Mouse (Mus musculus) WW6 (cell line): Measurements from ENCODE around the gene Angptl4.
A peak's percentile ranks its signal among the peaks of the same experiment; 100 is the strongest.
"Not testable (repeated sequence)": the region's sequence is repeated elsewhere in the genome, so short reads cannot be mapped to it uniquely, and the experiment has no call there.

Experiments used
- DNase-seq: peaks from one replicate; pipeline ENCODE4 v3.0.0-alpha.2; 2013; ENCODE audit warnings: low read depth, low spot score

Angptl4 gene

GRCm38 (mm10) chr17:33756108-33756790, 25.4 kb downstream of the Angptl4 start:
- no peak for DNase-seq

GRCm38 (mm10) chr17:33755418-33756107, 26.1 kb downstream of the Angptl4 start:
- no peak for DNase-seq

GRCm38 (mm10) chr17:33754656-33755055, 27.0 kb downstream of the Angptl4 start:
- peak; percentile 22 for DNase-seq

- DNase-seq = no peak
Measured at GRCm38 (mm10) chr17:33752297-33752696, 29.3 kb downstream of the Angptl4 start.

GRCm38 (mm10) chr17:33751181-33751580, 30.4 kb downstream of the Angptl4 start:
- DNase-seq = no peak

- no peak for DNase-seq
Measured at GRCm38 (mm10) chr17:33749451-33749850, 32.2 kb downstream of the Angptl4 start.

- DNase-seq = no peak
Measured at GRCm38 (mm10) chr17:33746011-33746410, 35.6 kb downstream of the Angptl4 start.

GRCm38 (mm10) chr17:33744686-33745384, 36.8 kb downstream of the Angptl4 start:
- DNase-seq = no peak

GRCm38 (mm10) chr17:33742420-33742819, 39.2 kb downstream of the Angptl4 start:
- no peak for DNase-seq

GRCm38 (mm10) chr17:33733526-33733925, 48.1 kb downstream of the Angptl4 start:
- DNase-seq = not testable (repeated sequence)

GRCm38 (mm10) chr17:33732556-33733083, 49.0 kb downstream of the Angptl4 start:
- DNase-seq = not testable (repeated sequence)

- DNase-seq = no peak
Measured at GRCm38 (mm10) chr17:33729215-33729614, 52.4 kb downstream of the Angptl4 start.

- no peak for DNase-seq
Measured at GRCm38 (mm10) chr17:33728396-33728795, 53.2 kb downstream of the Angptl4 start.
